Mouse (Mus musculus): ENCODE results near the gene Trim61. TPM values are rescaled to one million over a fixed set of nuclear protein-coding genes. Genes with fewer than 3 reads are reported as not detected.

The Trim61 gene
- not detected in 2 replicates for polyA plus RNA-seq (2014; fragmentation: Nextera tagmentation; extraction: Ambion mirVana)

DNA sequence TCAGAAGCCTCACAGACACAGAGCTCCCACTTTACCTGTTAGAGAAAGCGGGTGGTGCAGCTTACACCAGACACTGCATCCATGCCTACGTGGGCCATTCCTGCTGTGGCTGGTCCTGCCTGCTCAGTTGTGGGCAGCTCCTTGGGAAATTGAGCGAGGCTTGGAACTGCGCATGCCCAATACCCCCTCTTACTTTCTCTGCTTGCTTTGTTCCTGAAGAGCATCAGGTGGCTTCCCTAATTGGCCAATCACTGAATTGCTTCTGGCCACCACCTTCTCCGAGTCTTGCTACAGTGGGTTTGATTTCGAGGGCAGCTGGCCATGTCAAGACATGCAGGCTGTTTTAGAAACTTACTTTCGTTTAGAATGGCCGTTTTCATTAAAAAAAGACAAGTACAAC, at the start of gene Trim61, which contains the start of gene Trim60:
Trim61 (minus strand) TSS at position 101 of the 400 bp plus-strand sequence.
Trim60 (minus strand) TSS at position 162 of the 400 bp plus-strand sequence.
- Histone ChIP-seq H3K27me3 (ENCODE audit: control insufficient read depth, insufficient read depth, low read length) (no peaks in the 10 kb centered on the region), H3K9me3 (ENCODE audit: control insufficient read depth, low read length) (no peaks in the 10 kb centered on the region; the same call in 1 of the 2 replicates), H3K9ac (ENCODE audit: low read length) (no peak within 1 kb of the TSS), H3K27ac (ENCODE audit: low read depth, low read length) (no peak within 1 kb of the TSS), H3K36me3 (ENCODE audit: control insufficient read depth, insufficient read depth, low read length) (no peaks in the 10 kb centered on the region), H3K4me1 (replicated peaks; ENCODE audit: control insufficient read depth, insufficient read depth, low read length) (no peaks in the 10 kb centered on the region), H3K4me2 (ENCODE audit: low read depth, low read length, severe bottlenecking) (no peak within 1 kb of the TSS), H3K4me3 (ENCODE audit: low read depth, low read length) (no peak within 1 kb of the TSS)
- DNase-seq (ENCODE audit: low spot score) (no peak), ATAC-seq (replicated peaks; ENCODE audit: low FRiP score) (no peak)
- 90% methylated on average over 8 of the region's 8 CpGs for WGBS

DNA sequence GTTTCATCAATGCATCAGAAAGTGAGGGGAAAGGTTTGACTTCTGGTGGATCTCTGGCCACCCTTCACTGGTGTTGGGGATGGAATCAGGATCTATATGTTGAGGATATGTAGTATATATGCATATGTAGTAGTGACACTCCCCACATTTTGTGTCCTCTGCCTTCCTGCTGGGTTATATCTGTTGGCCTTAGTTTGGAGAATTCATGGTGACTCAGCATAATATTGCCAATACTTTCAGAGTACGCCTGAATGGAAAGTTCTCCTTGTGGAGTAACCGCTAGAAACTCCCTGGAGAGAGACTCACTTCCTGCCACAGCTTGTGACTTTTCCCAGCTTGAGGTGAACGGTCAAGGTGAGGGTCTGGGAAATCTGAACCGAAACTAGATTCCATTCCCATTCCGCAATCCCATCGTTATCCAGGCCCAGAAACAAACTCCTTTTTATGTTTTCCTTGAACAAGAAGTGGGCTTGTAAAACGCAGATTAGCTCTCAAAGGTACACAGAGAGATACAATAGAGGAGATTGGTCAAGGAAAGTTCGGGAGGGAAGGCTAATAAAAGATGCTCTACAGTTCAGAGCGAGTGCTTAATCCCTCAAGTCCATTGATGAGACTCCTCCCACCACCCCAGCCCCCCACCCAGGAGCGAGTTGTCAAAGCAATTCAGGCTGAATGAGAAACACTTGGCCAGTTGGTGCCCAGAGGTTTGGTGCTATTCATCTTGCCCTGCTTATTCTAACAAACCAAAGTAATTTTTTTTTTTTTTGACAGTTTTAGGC, 49.6 kb upstream of the Trim61 start:
- Histone ChIP-seq H3K36me3 (ENCODE audit: control insufficient read depth, insufficient read depth, low read length) (no peaks in the 10 kb centered on the region), H3K4me1 (replicated peaks; ENCODE audit: control insufficient read depth, insufficient read depth, low read length) (no peaks in the 10 kb centered on the region), H3K4me2 (ENCODE audit: low read depth, low read length, severe bottlenecking) (peak overlapping the region; percentile 19; the same call in 1 of the 2 replicates), H3K27ac (ENCODE audit: low read depth, low read length) (peak overlapping the region; percentile 13; the same call in 1 of the 2 replicates), H3K27me3 (ENCODE audit: control insufficient read depth, insufficient read depth, low read length) (no peaks in the 10 kb centered on the region), H3K9me3 (ENCODE audit: control insufficient read depth, low read length) (no peaks in the 10 kb centered on the region), H3K9ac (ENCODE audit: low read length) (no peak overlapping the region), H3K4me3 (ENCODE audit: low read depth, low read length) (no peak overlapping the region)
- peak; percentile 65 for DNase-seq (ENCODE audit: low spot score)
- 15% methylated on average over 10 of the region's 10 CpGs for WGBS
- peak; percentile 86 for ATAC-seq (replicated peaks; ENCODE audit: low FRiP score)

DNA sequence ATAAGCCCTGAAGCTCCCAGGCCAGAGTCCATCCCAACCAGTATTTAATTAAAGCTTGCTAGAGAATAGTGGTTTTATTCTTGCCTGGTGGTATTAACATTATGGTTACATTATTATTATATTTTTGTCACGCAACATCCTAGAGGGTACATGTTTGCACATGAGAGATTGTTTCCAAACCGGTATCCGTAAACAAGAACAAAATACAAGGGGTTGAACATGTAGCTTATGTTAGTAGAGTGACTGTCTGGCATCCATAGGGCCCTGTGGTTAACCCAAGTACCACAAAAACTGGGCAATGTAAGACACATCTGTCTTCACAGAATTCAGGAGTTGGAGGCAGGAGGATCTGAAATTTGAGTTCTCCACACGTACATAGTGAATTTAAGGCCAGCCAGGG, 48.7 kb upstream of the Trim61 start:
- Histone ChIP-seq H3K4me2 (ENCODE audit: low read depth, low read length, severe bottlenecking) (no peak overlapping the region), H3K27me3 (ENCODE audit: control insufficient read depth, insufficient read depth, low read length) (no peaks in the 10 kb centered on the region), H3K9ac (ENCODE audit: low read length) (no peak overlapping the region), H3K36me3 (ENCODE audit: control insufficient read depth, insufficient read depth, low read length) (no peaks in the 10 kb centered on the region), H3K4me1 (replicated peaks; ENCODE audit: control insufficient read depth, insufficient read depth, low read length) (no peaks in the 10 kb centered on the region), H3K4me3 (ENCODE audit: low read depth, low read length) (no peak overlapping the region), H3K9me3 (ENCODE audit: control insufficient read depth, low read length) (no peaks in the 10 kb centered on the region), H3K27ac (ENCODE audit: low read depth, low read length) (no peak overlapping the region)
- ATAC-seq (replicated peaks; ENCODE audit: low FRiP score) (no peak), DNase-seq (ENCODE audit: low spot score) (no peak)
- WGBS: 92% methylated on average over 4 of the region's 4 CpGs

DNA sequence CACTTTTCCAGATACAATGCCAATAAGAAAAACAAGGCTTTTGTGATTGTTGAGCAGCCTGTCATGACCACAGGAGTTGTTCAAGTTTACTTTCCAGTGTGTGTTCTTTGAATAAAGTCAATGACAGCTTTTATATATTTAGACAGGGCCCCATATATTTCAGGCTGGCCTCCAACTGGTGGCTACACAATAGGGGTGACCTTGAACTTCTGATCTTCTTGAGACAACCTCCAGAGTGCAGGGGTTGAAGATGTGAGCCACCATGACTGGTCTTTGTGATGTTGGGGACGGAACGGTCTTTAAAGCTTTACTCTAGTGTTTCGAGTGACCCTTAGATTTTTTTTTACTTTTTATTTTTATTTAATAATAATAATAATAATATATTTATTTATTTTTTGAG, 47.3 kb upstream of the Trim61 start:
- no peak overlapping the region for H3K27ac ChIP-seq (ENCODE audit: low read depth, low read length)
- no peaks in the 10 kb centered on the region for H3K36me3 ChIP-seq (ENCODE audit: control insufficient read depth, insufficient read depth, low read length)
- H3K4me1 ChIP-seq (replicated peaks; ENCODE audit: control insufficient read depth, insufficient read depth, low read length): no peaks in the 10 kb centered on the region
- DNase-seq (ENCODE audit: low spot score): no peak
- ATAC-seq (replicated peaks; ENCODE audit: low FRiP score): no peak
- H3K9ac ChIP-seq (ENCODE audit: low read length): no peak overlapping the region
- H3K9me3 ChIP-seq (ENCODE audit: control insufficient read depth, low read length): no peaks in the 10 kb centered on the region
- 94% methylated on average over 3 of the region's 3 CpGs for WGBS
- no peak overlapping the region for H3K4me2 ChIP-seq (ENCODE audit: low read depth, low read length, severe bottlenecking)
- no peaks in the 10 kb centered on the region for H3K27me3 ChIP-seq (ENCODE audit: control insufficient read depth, insufficient read depth, low read length)
- no peak overlapping the region for H3K4me3 ChIP-seq (ENCODE audit: low read depth, low read length)

DNA sequence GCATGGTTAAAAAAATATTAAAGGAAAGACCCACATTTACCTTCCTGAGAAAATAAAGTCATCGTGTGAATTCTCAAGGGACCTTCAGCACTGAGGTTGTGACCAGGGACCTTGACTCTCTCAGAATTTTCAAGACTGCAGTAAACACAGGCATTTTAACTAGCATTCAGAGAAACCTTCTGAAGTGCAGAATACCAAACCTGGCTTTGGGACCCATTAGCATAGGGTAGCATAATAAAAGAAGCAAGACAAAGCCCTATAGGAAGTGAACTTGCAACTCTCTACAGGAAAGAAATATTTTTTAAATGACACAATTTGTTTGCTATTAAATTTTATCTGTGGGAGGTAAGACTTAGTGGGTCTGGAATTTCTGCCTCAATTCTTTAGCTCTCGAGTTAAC, 45.7 kb upstream of the Trim61 start:
- no peaks in the 10 kb centered on the region for H3K9me3 ChIP-seq (ENCODE audit: control insufficient read depth, low read length)
- 68% methylated on average over 2 of the region's 2 CpGs for WGBS
- no peak overlapping the region for H3K4me2 ChIP-seq (ENCODE audit: low read depth, low read length, severe bottlenecking)
- H3K9ac ChIP-seq (ENCODE audit: low read length): no peak overlapping the region
- H3K27me3 ChIP-seq (ENCODE audit: control insufficient read depth, insufficient read depth, low read length): no peaks in the 10 kb centered on the region
- H3K36me3 ChIP-seq (ENCODE audit: control insufficient read depth, insufficient read depth, low read length): no peaks in the 10 kb centered on the region
- H3K4me1 ChIP-seq (replicated peaks; ENCODE audit: control insufficient read depth, insufficient read depth, low read length): no peaks in the 10 kb centered on the region
- ATAC-seq (replicated peaks; ENCODE audit: low FRiP score) (no peak), DNase-seq (ENCODE audit: low spot score) (no peak)
- no peak overlapping the region for H3K27ac ChIP-seq (ENCODE audit: low read depth, low read length)
- no peak overlapping the region for H3K4me3 ChIP-seq (ENCODE audit: low read depth, low read length)

DNA sequence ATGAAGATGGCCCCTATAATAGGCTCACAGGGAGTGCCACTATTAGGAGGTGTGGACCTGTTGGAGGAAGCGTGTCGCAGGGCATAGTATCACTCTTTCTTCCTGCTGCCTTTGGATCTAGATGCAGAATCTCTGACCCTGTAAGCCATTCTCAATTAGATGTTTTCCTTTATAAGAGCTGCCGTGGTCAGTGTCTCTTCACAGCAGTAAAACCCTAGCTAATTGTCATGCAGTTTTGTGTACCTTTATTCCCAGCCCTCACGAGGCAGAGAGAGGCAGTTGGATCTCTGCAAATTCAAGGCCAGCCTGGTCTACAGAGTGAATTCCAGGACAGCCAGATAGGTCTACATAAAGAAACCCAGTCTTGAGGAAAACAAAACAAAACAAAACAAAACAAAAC, 43.9 kb upstream of the Trim61 start:
- ATAC-seq (replicated peaks; ENCODE audit: low FRiP score) (no peak), DNase-seq (ENCODE audit: low spot score) (no peak)
- H3K9me3 ChIP-seq (ENCODE audit: control insufficient read depth, low read length): no peaks in the 10 kb centered on the region
- no peak overlapping the region for H3K9ac ChIP-seq (ENCODE audit: low read length)
- 75% methylated on average over 4 of the region's 4 CpGs for WGBS
- H3K27ac ChIP-seq (ENCODE audit: low read depth, low read length): no peak overlapping the region
- H3K4me1 ChIP-seq (replicated peaks; ENCODE audit: control insufficient read depth, insufficient read depth, low read length): no peaks in the 10 kb centered on the region
- H3K4me2 ChIP-seq (ENCODE audit: low read depth, low read length, severe bottlenecking): no peak overlapping the region
- no peaks in the 10 kb centered on the region for H3K27me3 ChIP-seq (ENCODE audit: control insufficient read depth, insufficient read depth, low read length)
- no peak overlapping the region for H3K4me3 ChIP-seq (ENCODE audit: low read depth, low read length)
- H3K36me3 ChIP-seq (ENCODE audit: control insufficient read depth, insufficient read depth, low read length): no peaks in the 10 kb centered on the region

DNA sequence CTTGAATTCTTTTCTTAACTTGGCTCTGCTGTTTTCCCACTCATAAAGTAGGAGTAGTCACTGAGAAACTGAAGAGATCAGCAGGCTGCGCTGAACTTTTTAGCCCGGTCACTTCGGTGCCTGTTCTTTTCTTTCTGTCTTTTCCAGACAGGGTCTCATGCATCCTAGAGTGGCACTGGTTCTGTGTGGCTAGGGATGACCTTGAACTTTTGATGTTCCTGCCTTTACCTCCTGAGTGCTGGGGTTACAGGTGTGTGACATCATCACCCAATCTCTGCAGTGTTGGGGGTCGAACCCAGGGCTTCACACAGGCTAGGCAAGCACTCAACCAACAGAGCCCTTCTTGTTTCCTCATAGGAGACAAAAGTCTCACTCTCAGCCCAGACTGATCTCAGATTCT, 38.4 kb upstream of the Trim61 start:
- H3K9ac ChIP-seq (ENCODE audit: low read length): no peak overlapping the region
- no peak overlapping the region for H3K4me3 ChIP-seq (ENCODE audit: low read depth, low read length)
- H3K27ac ChIP-seq (ENCODE audit: low read depth, low read length): no peak overlapping the region
- no peak for DNase-seq (ENCODE audit: low spot score)
- H3K4me2 ChIP-seq (ENCODE audit: low read depth, low read length, severe bottlenecking): no peak overlapping the region
- WGBS: 94% methylated on average over 4 of the region's 4 CpGs
- H3K27me3 ChIP-seq (ENCODE audit: control insufficient read depth, insufficient read depth, low read length): no peaks in the 10 kb centered on the region
- no peaks in the 10 kb centered on the region for H3K36me3 ChIP-seq (ENCODE audit: control insufficient read depth, insufficient read depth, low read length)
- ATAC-seq (replicated peaks; ENCODE audit: low FRiP score): no peak
- H3K4me1 ChIP-seq (replicated peaks; ENCODE audit: control insufficient read depth, insufficient read depth, low read length): no peaks in the 10 kb centered on the region
- no peaks in the 10 kb centered on the region for H3K9me3 ChIP-seq (ENCODE audit: control insufficient read depth, low read length)

DNA sequence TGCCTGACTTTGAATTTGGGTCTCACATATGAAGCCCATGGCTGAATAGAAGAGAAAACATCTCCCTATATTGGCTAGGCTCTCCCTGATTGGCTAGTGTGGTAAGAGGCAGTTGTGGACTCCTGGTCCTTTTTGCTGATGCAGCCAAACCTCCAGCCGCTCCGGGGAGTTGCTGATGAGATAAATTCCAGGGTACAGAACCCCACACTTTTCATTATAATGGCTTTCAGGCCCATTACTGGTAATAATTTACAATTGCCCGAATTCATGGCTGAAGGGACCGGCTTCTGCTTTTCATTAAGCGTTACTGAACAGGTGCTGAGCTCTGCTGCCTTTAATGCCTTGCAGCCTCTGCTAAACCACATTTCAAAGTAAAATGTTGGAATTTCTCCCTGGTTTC, 35.6 kb upstream of the Trim61 start:
- 75% methylated on average over 5 of the region's 5 CpGs for WGBS
- no peak for ATAC-seq (replicated peaks; ENCODE audit: low FRiP score)

DNA sequence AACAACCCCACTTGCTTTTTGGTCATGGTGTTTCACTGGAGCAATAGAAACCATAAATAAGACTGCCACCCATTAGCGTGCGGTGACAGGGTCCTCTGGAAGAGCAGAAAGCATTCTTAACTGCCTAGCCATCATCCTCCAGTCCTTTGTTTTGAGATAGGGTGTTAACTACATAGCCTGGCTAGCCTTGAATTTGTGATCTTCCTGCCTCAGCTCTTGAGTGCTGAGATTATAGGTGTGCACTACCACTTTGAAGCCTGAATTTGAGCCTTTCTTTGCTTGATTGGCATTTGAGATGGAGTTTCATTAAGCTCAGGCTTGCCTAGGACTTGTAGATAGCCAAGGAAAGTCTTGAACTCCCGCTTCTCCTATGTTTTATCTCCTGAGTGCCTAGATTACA, 35.2 kb upstream of the Trim61 start:
- 90% methylated on average over 3 of the region's 3 CpGs for WGBS
- no peaks in the 10 kb centered on the region for H3K27me3 ChIP-seq (ENCODE audit: control insufficient read depth, insufficient read depth, low read length)
- H3K4me2 ChIP-seq (ENCODE audit: low read depth, low read length, severe bottlenecking): no peak overlapping the region
- H3K36me3 ChIP-seq (ENCODE audit: control insufficient read depth, insufficient read depth, low read length): no peaks in the 10 kb centered on the region
- ATAC-seq (replicated peaks; ENCODE audit: low FRiP score) (no peak), DNase-seq (ENCODE audit: low spot score) (no peak)
- no peaks in the 10 kb centered on the region for H3K4me1 ChIP-seq (replicated peaks; ENCODE audit: control insufficient read depth, insufficient read depth, low read length)
- H3K9me3 ChIP-seq (ENCODE audit: control insufficient read depth, low read length): no peaks in the 10 kb centered on the region
- no peak overlapping the region for H3K4me3 ChIP-seq (ENCODE audit: low read depth, low read length)
- H3K9ac ChIP-seq (ENCODE audit: low read length): no peak overlapping the region
- H3K27ac ChIP-seq (ENCODE audit: low read depth, low read length): no peak overlapping the region

More for the DNA sequence above, 35.6 kb upstream of the Trim61 start:
- Histone ChIP-seq H3K27ac (ENCODE audit: low read depth, low read length) (no peak overlapping the region), H3K4me1 (replicated peaks; ENCODE audit: control insufficient read depth, insufficient read depth, low read length) (no peaks in the 10 kb centered on the region), H3K36me3 (ENCODE audit: control insufficient read depth, insufficient read depth, low read length) (no peaks in the 10 kb centered on the region), H3K27me3 (ENCODE audit: control insufficient read depth, insufficient read depth, low read length) (no peaks in the 10 kb centered on the region), H3K4me3 (ENCODE audit: low read depth, low read length) (no peak overlapping the region), H3K4me2 (ENCODE audit: low read depth, low read length, severe bottlenecking) (no peak overlapping the region), H3K9ac (ENCODE audit: low read length) (no peak overlapping the region), H3K9me3 (ENCODE audit: control insufficient read depth, low read length) (no peaks in the 10 kb centered on the region)
- no peak for DNase-seq (ENCODE audit: low spot score)

All from forebrain, embryonic 11.5 days (tissue).